Mouse (Mus musculus) ovary, postnatal 14 days (tissue): ENCODE results near the gene Slc8a1.
A peak's percentile ranks its signal among the peaks of the same experiment; 100 is the strongest.

Experiments used
- DNase-seq: peaks from one replicate; pipeline ENCODE4 v3.0.0; 2022; ENCODE audit warnings: low spot score

The Slc8a1 gene

GRCm38 (mm10) chr17:81504040-81504439 lies 234.1 kb downstream of the Slc8a1 start:
- DNase-seq: no peak

- DNase-seq: no peak
Measured at GRCm38 (mm10) chr17:81502732-81503131, 235.4 kb downstream of the Slc8a1 start.

- DNase-seq: no peak
Measured at GRCm38 (mm10) chr17:81500686-81501407, 237.3 kb downstream of the Slc8a1 start.

GRCm38 (mm10) chr17:81497919-81498318 lies 240.3 kb downstream of the Slc8a1 start:
- DNase-seq: no peak

- no peak for DNase-seq
Measured at GRCm38 (mm10) chr17:81496616-81497015, 241.6 kb downstream of the Slc8a1 start.

- DNase-seq: no peak
Measured at GRCm38 (mm10) chr17:81492216-81492865, 245.8 kb downstream of the Slc8a1 start.

- no peak for DNase-seq
Measured at GRCm38 (mm10) chr17:81486388-81486787, 251.8 kb downstream of the Slc8a1 start.

- no peak for DNase-seq
Measured at GRCm38 (mm10) chr17:81481843-81482490, 256.2 kb downstream of the Slc8a1 start.

GRCm38 (mm10) chr17:81480351-81481161 lies 257.6 kb downstream of the Slc8a1 start:
- DNase-seq: peak; percentile 48

- DNase-seq: no peak
Measured at GRCm38 (mm10) chr17:81479807-81480206, 258.4 kb downstream of the Slc8a1 start.

- no peak for DNase-seq
Measured at GRCm38 (mm10) chr17:81477420-81477819, 260.8 kb downstream of the Slc8a1 start.

GRCm38 (mm10) chr17:81473363-81473762 lies 264.8 kb downstream of the Slc8a1 start:
- DNase-seq: no peak

GRCm38 (mm10) chr17:81468941-81469340 lies 269.2 kb downstream of the Slc8a1 start:
- no peak for DNase-seq

GRCm38 (mm10) chr17:81459379-81459778 lies 278.8 kb downstream of the Slc8a1 start:
- no peak for DNase-seq

- no peak for DNase-seq
Measured at GRCm38 (mm10) chr17:81455977-81456376, 282.2 kb downstream of the Slc8a1 start.

- DNase-seq: no peak
Measured at GRCm38 (mm10) chr17:81455269-81455668, 282.9 kb downstream of the Slc8a1 start.

- DNase-seq: no peak
Measured at GRCm38 (mm10) chr17:81441463-81441862, 296.7 kb downstream of the Slc8a1 start, which contains the start of gene Gm11096. Gene Gm11096 (plus strand): TSS chr17:81441763.

GRCm38 (mm10) chr17:81433148-81433547 lies 305.0 kb downstream of the Slc8a1 start:
- DNase-seq: no peak

- DNase-seq: no peak
Measured at GRCm38 (mm10) chr17:81432733-81433132, 305.4 kb downstream of the Slc8a1 start.

- DNase-seq: no peak
Measured at GRCm38 (mm10) chr17:81427245-81427644, 310.9 kb downstream of the Slc8a1 start.

GRCm38 (mm10) chr17:81424256-81424912 lies 313.8 kb downstream of the Slc8a1 start:
- DNase-seq: no peak
